Mouse (Mus musculus) embryo, embryonic 11.5 days (tissue): Measurements from ENCODE around the gene Crhr2.

ENCODE experiments used
- DNase-seq: peaks from one replicate; pipeline ENCODE4 v3.0.0-alpha.2; 2012; ENCODE audit warnings: low read depth, low spot score

Gene Crhr2

DNA sequence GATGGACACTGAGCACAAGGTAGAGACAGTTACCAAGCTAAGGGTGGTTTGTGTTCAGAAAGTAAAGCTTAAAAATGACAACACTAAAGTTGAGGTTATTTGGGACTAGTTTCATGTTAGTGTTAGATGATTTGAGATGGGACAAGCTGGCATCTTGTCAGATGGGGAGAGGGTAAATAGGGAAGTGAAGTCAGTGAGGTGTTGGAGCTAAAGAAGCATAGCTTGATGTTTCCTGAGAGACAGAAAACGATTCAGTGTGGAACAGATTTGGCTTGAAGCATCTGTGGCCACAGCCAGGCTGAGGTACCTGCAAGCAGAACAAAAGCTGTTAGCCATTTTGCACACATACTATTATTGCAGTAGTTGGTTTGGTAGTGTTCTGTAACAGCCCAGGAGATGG, 87.5 kb downstream of the Crhr2 start:
- DNase-seq = no peak

DNA sequence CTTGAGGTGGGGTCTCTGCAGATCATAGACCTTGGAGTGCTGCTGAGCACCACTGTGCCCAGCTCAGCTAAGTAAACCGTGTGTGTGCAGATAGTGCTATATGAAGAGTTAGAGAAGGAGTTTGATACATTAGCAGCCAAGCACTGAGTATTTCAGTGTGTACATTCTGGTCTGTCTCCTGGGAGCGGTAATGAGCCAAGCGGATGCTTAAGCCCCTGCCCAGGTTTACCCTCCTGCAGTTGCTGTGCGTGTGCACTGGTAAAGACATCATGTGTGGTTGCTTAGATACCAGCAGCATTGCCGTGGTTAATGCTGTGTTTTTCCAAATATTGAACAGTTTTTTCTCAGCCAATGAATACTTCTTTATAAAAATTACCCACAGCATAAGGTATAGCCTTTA, 88.3 kb downstream of the Crhr2 start:
- DNase-seq = no peak

DNA sequence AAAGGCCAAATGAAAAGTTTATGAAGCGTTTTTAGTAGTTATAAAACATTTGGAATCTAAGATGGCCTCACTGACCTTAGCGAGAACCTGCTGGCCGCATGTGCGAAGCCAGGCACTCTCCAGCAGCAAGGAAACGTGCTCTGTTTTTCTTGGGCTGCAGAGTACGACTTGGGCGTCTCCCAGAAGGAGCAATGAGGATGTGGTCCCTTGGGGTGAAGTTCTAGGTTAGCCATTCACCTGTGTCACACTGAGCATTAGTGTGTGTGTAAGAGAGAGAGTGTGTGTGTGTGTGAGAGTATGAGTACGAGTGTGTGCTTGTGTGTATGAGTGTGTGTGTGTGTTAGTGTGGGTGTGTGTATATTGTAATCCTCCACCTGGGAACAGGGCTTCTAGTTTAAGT, 89.6 kb downstream of the Crhr2 start:
- no peak for DNase-seq
